Mouse (Mus musculus) lung, postnatal 4 days (tissue): ENCODE measurements around the gene Slc25a44.
"Not testable (repeated sequence)": the region's sequence is repeated elsewhere in the genome, so short reads cannot be mapped to it uniquely, and the experiment has no call there.

Source experiments
- DNase-seq, 2 experiments: peaks; one replicate each; pipeline ENCODE4 v3.0.0; 2021

The Slc25a44 gene

DNA sequence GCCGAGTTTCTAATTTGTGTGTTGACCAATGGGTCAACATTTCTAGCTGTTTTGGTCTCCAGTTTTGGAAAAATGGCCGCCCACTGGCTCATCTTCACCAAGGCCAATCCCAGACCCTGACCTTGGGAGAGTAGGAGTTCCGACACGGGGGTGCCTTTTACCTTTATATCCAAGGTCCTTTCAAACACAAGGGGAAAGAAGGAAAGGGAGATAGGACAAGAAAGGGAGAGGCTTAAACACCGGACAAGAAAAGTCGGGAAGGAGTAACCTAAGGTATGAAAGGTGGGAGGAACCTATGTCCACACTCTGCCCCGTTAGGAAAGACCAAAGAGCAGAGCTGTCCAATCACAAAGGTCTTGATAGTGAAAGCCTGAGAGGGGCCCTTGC is 14.3 kb downstream of the Slc25a44 start:
- no peak for DNase-seq

DNA sequence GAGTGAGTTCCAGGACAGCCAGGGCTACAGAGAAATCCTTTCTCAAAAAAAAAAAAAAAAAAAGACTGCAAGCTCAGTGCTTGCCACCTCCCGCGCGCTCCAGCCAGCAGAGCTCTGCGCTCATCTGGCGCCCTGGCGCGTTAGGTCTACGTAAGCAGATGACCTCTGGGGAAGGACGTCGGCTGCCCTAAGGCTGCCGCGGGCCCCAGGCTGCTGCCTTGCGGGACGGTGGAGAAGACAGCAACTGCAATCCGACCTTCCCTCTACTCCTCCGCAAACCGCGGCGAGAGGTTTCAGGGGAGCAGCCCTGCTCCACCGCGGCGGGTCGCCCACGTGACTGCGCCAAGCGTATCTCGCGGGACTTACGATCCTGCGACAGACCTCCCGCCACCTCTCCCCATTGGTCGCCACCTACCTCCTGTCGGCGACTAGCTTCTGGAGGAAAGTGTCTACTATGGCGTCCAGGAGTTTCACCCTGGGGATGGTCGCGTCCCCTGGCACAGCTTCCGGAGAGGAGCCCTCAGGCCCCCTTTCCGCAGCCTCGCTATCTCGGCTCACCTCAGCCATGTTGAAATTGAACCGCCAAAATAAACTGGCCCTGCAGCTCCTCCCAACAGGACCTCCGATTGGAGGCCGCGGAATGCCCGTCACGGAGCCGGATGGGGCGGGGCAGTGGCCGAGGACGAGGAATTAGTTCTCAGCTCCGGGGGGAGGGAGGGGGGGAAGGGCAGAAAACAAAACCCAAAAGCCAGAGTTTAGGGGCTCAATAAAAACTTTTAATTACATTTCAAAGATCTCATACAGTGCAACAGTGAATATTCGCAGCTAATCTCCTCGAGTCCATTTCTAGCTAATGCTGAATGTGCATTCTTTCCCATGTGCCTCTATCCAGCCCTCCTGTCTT is 14.9 kb downstream of the Slc25a44 start, which contains the start of gene Pmf1:
Pmf1 (minus strand) TSS at position 591 of the 904 bp plus-strand sequence.
- DNase-seq, result peak; percentile 95 to 96

DNA sequence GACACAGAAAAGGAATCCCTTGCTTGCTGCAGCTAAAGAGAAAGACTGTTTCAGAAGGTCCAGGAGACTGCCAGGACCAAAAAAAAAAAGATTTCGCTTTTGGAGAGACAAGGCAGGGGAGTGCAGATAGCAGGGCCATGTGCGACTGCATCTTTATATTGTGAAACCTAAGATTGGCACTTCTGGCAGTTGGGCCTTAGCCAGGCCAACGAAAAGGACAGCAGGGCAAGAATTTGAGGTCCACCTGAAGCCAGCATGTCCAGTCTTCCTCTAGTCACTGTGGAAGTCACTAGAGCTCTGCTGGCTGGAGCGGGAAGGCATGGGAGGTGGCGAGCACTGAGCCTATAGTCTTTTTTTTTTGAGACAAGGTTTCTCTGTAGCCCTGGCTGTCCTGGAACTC is 16.0 kb downstream of the Slc25a44 start:
- no peak for DNase-seq

DNA sequence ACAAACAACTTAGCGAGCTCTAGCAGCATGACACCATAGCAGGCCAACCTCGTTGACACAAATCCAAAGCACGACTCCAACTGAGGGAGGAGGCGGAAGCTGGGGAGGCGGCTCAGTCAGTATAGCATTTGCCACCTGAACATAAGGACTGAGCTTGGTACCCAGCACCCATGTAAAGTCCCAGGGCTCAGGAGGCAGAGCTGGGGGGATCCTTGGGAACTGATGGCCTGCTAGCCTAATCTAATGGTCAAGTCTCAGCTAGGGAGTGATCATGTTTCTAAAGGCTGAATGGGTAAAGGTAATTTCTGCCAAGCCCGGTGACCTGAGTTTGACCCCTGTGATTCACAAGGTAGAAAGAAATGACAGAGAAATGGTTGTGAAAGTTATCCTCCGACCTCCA is 17.4 kb downstream of the Slc25a44 start:
- no peak for DNase-seq

DNA sequence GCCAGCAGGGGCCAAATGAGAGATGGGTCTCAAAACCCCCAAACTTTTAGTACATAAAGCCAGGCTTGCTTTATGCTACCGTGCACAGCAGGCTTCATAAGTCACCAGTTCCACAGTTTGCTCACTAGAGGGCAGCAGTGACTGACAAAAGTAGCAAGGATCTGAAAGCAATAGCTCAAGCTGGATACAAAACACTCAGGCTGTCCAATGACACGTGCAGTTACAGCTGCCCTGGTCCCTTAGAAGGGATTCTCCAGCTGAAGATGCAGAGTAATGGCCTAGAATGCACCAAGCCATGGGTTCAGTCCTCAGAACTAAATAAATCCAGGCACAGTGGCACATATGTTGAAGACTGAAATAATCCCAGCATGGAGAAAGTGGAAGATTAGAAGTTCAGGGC is 17.8 kb downstream of the Slc25a44 start:
- DNase-seq, result peak; percentile 34 to 78

DNA sequence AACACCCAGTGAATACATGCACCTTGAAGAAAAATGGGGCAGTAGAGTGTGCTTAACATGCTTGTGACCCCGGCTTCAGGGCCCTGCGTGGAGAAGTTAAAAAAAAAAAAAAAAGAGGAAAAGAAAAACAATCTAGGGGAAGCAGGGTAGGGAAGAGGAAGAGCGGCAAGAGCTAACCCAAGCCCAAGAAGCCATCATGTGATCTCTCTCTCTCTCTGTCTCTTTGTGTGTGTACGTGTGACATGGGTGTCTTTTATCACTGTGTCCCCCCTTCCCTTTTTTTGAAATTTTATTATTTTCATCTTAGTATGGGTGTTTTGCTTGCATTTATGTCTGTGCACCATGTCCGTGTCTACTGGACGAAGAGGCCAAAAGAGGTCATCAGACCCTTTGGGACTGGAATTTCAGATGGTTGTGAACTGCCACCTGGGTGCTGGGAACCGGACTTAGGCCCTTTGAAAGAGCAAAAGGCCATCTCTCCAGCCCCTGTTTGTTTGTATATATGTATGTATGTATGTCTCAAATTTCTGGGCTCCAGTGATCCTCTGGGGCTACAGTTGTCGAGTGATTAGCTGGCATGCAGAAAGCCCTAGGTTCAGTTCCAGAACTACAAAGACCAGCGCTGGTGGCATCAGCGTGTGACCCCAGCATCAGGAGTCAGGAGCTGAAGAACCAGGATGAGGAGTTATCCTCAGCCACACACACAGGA is 21.3 kb downstream of the Slc25a44 start:
- DNase-seq, result no peak

DNA sequence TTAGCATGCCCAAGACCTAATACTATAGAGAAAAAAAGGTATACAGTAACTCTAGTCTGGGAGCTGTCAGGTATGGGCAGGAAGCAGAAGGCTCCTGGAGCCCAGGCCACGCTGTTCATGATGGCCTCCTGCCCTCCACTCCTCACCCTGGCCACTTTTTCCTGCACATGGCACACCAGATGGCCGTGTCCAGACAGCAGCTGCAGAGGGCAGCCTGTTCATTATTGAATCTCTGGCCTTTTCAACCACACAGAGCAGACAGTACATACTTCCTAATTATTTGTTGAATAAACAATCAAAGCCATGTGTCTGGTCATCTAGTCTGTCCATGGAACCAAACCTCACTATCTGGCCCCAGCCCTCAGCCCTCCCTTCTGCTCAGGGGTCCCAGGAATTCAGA is 26.3 kb downstream of the Slc25a44 start:
- no peak for DNase-seq

DNA sequence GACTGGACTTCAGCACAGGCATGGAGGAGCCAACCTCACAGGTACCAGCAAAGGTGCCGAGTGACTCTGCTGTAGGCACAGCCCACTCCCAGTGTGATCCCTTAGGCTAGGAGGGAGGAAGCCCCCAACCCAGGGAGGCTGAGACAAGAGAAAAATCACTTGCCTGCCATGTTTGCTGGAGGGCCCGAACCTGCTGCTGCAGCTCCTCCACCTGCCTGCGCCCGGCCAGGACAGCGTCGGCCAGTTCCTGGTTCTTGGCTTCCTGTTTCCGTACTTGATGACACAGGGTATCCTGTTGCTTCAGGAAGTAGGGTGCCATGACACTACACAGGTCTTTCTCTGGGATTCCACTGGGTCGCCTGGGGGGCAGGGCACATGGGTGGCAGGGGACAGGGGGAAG is 29.2 kb downstream of the Slc25a44 start:
- DNase-seq, result no peak

DNA sequence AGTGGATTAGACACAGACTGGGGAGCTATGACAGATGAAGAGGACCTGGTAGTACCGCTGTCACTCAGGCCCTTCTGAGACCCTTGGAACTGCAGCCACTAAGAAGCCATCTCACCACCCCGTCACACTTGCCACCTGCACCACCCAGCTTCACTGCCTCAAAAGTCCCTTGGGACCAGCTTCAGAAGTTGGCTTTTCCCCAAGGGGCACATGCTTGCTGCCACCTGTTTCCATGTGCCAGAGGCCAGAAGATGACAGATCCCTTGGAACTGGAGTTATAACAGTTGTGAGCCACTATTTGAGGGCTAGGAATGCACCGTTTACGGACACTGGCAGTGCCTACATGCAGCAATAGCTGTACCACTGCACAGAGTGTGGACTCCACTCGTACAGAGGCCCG is 29.7 kb downstream of the Slc25a44 start:
- DNase-seq, result no peak

DNA sequence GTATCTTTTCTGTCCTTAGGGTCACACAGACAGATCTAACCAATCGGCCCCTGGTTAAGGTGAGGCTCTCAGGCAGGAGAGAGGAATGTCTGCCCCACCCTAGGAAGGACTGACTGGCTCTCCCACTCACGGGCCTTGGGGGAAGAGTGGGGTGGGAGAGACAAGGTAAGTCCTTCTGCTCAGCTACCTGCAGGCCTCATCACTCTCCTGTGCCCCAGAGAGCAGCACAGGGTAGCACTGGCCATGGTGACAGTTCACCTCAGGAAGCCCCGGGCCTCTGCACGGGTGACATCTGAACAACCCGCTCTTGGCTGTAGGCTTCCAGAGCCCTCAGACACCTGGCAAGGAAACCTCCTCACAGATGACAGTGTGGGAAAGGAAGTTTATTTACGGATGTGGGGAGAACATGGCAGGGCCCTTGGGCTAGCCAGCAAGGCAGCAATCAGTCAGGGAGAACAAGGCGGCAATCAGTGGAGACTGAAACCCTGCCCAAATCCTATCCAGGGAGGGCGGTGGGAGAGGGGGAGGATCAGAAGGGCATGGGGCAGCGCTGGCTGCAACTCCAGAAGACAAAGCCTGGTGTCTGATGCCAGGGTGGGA is 31.1 kb downstream of the Slc25a44 start:
- DNase-seq, result no peak

DNA sequence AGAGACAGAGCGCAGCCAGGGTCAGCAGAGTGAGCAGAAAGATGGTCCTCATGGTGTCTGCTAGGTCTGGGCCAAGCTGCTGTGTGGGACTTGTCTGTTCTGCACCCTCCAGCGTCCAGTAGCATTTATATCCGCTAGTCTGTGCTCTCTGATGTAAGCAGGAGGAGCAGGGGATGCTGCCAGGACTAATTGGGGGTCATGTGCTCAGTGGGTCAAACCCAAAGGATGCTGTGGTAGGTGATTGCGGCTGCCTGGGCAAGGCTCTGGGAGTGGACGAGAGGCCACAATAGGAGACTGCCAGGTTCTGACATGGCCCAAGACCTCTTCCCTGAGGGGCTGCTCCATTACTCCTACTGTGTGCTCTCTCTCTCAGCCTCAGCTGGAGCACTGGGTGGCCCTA is 40.6 kb downstream of the Slc25a44 start, which contains the start of gene Bglap:
Bglap (minus strand) TSS at position 101 of the 400 bp plus-strand sequence.
- DNase-seq, result no peak

DNA sequence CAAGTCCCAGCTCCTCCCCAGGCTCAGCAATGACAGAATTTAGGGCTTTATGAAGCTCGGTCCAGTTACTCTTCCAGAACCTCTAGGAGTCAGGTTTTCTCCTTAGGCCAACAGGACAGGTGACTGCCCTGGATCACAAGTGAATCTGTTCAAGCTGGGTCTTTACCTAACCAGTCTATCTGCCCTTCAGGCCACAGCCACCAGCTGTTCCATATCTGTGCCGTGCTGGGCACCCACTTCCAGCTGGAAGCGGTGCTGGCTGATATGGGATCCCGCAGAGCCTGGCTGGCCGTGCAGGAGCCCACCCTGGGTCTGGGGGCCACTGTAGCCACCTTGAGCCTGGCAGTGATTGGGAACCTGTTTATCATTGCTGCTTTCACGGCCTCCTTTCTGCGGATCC is 42.6 kb downstream of the Slc25a44 start:
- not testable (repeated sequence) for DNase-seq

DNA sequence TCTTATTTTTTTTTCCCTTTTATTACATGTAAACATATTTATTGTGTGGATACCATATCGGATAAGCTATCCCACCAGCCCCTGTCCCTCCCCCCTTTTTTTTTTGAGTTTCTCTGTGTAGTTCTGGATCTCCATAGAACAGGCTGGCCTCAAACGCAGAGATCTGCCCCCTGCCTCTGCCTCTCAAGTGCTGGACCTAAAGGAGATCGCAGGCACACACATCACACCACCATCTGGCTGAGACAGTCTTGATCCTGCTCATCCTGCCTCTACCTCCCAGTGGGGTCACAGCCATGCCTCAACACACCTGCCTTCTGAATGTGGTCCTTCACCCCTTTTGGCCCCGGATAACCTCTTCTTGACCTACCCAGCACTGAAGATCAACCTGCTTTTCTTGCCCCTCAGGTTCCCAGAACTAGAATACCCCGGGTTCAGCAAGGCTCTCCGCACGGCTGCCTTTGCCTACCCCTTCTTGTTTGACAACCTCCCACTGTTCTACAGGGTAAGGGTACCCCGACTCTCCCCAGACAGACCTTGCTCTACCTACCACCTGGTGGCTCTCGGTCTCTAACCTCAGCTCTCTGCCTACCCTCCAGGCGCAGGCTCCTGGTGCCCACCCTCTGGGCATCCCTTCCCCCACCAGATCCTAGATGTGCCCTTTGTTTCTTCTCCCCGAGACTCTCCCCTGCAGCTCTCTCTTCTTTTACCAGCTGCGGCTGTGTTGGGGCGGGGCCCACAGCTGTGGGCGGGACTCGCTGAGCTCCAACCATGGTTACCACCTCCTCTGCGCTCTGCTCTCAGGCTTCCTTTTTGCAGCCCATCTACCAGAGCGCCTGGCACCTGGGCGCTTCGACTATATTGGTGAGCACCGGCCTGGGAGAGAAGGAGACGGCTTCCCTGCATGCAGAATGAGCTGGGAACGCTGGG is 43.3 kb downstream of the Slc25a44 start:
- DNase-seq, result peak in 1 of 2 experiments; percentile 38

DNA sequence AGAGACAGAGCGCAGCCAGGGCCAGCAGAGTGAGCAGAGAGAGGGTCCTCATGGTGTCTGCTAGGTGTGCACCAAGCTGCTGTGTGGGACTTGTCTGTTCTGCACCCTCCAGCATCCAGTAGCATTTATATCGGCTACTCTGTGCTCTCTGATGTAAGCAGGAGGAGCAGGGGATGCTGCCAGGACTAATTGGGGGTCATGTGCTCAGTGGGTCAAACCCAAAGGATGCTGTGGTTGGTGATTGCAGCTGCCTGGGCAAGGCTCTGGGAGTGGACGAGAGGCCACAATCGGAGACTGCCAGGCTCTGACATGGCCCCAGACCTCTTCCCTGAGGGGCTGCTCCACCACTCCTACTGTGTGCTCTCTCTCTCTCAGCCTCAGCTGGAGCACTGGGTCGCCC is 46.3 kb downstream of the Slc25a44 start, which contains the start of gene Bglap2:
Bglap2 (minus strand) TSS at position 101 of the 400 bp plus-strand sequence.
- DNase-seq, result not testable (repeated sequence)

DNA sequence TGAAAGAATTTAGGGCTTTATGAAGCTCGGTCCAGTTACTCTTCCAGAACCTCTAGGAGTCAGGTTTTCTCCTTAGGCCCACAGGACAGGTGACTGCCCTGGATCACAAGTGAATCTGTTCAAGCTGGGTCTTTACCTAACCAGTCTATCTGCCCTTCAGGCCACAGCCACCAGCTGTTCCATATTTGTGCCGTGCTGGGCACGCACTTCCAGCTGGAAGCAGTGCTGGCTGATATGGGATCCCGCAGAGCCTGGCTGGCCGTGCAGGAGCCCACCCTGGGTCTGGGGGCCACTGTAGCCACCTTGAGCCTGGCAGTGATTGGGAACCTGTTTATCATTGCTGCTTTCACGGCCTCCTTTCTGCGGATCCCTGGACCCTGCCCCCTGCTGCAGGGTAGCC is 48.3 kb downstream of the Slc25a44 start:
- DNase-seq, result not testable (repeated sequence)

DNA sequence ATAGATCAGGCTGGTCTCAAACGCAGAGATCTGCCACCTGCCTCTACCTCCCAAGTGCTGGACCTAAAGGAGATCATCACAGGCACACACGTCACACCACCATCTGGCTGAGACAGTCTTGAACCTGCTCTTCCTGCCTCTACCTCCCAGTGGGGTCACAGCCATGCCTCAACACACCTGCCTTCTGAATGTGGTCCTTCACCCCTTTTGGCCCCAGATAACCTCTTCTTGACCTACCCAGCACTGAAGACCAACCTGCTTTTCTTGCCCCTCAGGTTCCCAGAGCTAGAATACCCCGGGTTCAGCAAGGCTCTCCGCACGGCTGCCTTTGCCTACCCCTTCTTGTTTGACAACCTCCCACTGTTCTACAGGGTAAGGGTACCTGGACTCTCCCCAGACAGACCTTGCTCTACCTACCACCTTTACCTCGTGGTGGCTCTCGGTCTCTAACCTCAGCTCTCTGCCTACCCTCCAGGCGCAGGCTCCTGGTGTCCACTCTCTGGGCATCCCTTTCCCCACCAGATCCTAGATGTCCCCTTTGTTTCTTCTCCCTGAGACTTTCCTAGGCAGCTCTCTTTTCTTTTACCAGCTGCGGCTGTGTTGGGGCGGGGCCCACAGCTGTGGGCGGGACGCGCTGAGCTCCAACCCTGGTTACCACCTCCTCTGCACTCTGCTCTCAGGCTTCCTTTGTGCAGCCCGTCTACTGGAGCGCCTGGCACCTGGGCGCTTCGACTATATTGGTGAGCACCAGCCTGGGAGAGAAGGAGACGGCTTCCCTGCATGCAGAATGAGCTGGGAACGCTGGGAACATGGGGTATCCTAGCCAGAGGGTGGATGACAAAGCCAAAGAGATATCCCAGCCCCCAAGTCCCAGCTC is 49.0 kb downstream of the Slc25a44 start:
- not testable (repeated sequence) for DNase-seq

DNA sequence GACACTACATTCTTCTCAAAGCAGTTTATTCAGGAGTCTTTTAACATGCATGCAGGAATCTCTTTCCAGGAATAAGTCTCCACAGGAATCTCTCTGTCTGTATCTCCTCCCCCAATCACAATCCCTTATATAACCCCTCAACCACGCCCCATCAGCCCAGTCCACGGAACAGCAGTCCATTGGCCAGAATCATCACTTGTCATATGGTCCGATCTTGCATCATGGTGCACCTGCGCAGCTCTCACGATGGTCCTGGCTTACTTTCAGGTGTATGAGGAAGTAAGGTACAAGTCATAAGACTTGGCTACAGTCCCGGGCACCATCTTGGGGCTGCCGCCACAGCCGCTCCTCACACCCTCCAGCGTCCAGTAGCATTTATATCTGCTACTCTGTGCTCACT is 52.3 kb downstream of the Slc25a44 start, which contains the start of gene Bglap3:
Bglap3 (minus strand) TSS at position 101 of the 400 bp plus-strand sequence.
- not testable (repeated sequence) for DNase-seq

DNA sequence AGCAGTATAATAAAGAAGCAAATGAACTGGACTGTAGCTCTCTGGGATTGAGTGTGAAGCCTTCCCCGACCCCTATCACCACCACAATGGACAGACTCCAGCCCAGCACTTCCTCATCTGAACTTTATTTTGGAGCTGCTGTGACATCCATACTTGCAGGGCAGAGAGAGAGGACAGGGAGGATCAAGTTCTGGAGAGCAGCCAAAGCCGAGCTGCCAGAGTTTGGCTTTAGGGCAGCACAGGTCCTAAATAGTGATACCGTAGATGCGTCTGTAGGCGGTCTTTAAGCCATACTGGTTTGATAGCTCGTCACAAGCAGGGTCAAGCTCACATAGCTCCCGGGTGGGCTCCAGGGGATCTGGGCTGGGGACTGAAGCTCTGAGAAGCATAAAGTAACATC is 56.4 kb downstream of the Slc25a44 start:
- not testable (repeated sequence) for DNase-seq

DNA sequence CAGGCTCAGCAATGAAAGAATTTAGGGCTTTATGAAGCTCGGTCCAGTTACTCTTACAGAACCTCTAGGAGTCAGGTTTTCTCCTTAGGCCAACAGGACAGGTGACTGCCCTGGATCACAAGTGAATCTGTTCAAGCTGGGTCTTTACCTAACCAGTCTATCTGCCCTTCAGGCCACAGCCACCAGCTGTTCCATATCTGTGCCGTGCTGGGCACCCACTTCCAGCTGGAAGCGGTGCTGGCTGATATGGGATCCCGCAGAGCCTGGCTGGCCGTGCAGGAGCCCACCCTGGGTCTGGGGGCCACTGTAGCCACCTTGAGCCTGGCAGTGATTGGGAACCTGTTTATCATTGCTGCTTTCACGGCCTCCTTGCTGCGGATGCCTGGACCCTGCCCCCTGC is 57.4 kb downstream of the Slc25a44 start:
- DNase-seq, result not testable (repeated sequence)

DNA sequence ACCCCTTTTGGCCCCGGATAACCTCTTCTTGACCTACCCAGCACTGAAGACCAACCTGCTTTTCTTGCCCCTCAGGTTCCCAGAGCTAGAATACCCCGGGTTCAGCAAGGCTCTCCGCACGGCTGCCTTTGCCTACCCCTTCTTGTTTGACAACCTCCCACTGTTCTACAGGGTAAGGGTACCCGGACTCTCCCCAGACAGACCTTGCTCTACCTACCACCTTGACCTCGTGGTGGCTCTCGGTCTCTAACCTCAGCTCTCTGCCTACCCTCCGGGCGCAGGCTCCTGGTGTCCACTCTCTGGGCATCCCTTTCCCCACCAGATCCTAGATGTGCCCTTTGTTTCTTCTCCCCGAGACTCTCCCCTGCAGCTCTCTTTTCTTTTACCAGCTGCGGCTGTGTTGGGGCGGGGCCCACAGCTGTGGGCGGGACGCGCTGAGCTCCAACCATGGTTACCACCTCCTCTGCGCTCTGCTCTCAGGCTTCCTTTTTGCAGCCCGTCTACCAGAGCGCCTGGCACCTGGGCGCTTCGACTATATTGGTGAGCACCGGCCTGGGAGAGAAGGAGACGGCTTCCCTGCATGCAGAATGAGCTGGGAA is 58.0 kb downstream of the Slc25a44 start:
- peak; percentile 60 for DNase-seq
